ENCODE assay signal across 13 mouse cellular contexts in the genomic region with DNA sequence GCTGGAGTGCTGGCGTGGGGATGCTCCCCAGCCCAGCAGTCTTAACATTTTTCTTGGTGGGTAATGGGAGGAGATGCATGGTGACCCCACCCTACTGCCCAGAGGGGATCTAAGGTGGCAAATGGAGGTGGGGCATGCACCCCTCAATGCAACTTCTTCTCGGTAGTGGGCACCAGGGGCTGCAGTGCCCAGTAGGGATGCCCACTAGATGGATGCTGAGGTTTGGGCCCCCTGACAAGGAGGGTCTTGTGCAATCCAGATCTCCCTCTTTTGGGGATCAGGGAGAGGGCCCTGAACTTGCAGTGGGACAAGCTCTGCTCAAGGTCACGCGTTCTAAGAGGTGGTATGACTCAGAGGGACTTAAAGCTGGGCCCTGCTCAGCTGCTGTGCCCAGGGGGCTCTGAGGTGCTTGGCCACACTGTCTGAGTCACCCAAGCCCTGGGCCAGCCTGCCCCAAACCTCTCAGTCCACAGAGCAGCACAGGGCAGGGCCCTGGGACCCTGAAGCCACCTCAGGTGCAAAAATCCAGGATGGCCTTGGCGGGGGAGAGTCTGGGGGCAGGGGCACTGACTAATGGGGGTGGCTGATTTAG. TPM values are rescaled to one million over a fixed set of nuclear protein-coding genes. Genes with fewer than 3 reads are reported as not detected.
DNase-seq lines count a peak whose midpoint lies in the region; ATAC-seq and TF ChIP-seq lines count a peak whose summit lies in the region.
"Had no signal": no experiment of that assay in that cellular context is flagged by ENCODE, and none has a peak within 500 bp of the region (broad histone marks: within the 10 kb centered on the region; RNA-seq: fewer than 3 reads in every experiment).

No protein-coding gene starts in this region.

- TF ChIP-seq CTCF in cerebellum, adult 2 months (IDR thresholded peaks at IDR 0.05; ENCODE audit: borderline replicate concordance, insufficient read depth, low read depth, low read length), result no peak
- TF ChIP-seq CTCF in C2C12 (IDR thresholded peaks at IDR 0.05; ENCODE audit: control insufficient read depth, insufficient read depth, insufficient read length), result no peak

- H3K27me3 ChIP-seq in cerebellum, adult 2 months (ENCODE audit: control insufficient read depth, insufficient read depth, low read length), result no peaks in the 10 kb centered on the region
- peaks cover 3% of the 10 kb centered on the region for H3K27me3 ChIP-seq in C2C12 (ENCODE audit: control insufficient read depth, insufficient read depth, insufficient read length)
- H3K27me3 ChIP-seq in forebrain, embryonic 15.5 days, result 0 out of 2 replicates have a peak, but pooled peaks cover 3% of the 10 kb centered on the region
- H3K27me3 ChIP-seq in midbrain, embryonic 13.5 days, result peaks cover 33% of the 10 kb centered on the region

- H3K4me2 ChIP-seq in forebrain, embryonic 15.5 days (replicated peaks), result peak overlapping the region; percentile 84
- H3K4me2 ChIP-seq in midbrain, embryonic 13.5 days (replicated peaks), result peak overlapping the region; percentile 77

- no peak for TF ChIP-seq POLR2A in cerebellum, adult 2 months (IDR thresholded peaks at IDR 0.05; ENCODE audit: borderline replicate concordance, insufficient read depth, low read length)

- H3ac ChIP-seq in C2C12 (ENCODE audit: control insufficient read depth, insufficient read length, low read depth), result no peak overlapping the region

- H3K9me3 ChIP-seq in forebrain, embryonic 15.5 days, result no peaks in the 10 kb centered on the region
- no peaks in the 10 kb centered on the region for H3K9me3 ChIP-seq in midbrain, embryonic 13.5 days
- H3K9me3 ChIP-seq: limb, embryonic 15.5 days had no signal

- intact Hi-C loops in left cerebral cortex, postnatal 36 days (cut with DNase I), result no loop called here

- H3K27ac ChIP-seq in cerebellum, adult 2 months (ENCODE audit: insufficient read depth, low read length), result peak overlapping the region; percentile 98
- no peak overlapping the region for H3K27ac ChIP-seq in forebrain, embryonic 15.5 days (replicated peaks)
- H3K27ac ChIP-seq in midbrain, embryonic 13.5 days, result no peak overlapping the region
- H3K27ac ChIP-seq: limb, embryonic 15.5 days had no signal

- H3K36me3 ChIP-seq in C2C12 (ENCODE audit: control insufficient read depth, insufficient read depth), result no peaks in the 10 kb centered on the region
- no peaks in the 10 kb centered on the region for H3K36me3 ChIP-seq in forebrain, embryonic 15.5 days
- H3K36me3 ChIP-seq in midbrain, embryonic 13.5 days, result 0 out of 2 replicates have a peak, but pooled peaks cover 5% of the 10 kb centered on the region
- H3K36me3 ChIP-seq: limb, embryonic 15.5 days had no signal

- WGBS in cerebellum, adult 2 months, result 51% methylated on average over 5 of the region's 5 CpGs
- 71% methylated on average over 5 of the region's 5 CpGs for WGBS in forebrain, embryonic 15.5 days
- WGBS in midbrain, embryonic 13.5 days, result 73% methylated on average over 5 of the region's 5 CpGs

- H3K4me1 ChIP-seq in cerebellum, adult 2 months (ENCODE audit: control insufficient read depth, insufficient read depth, low read length), result peaks cover 74% of the 10 kb centered on the region
- peaks cover 23% of the 10 kb centered on the region for H3K4me1 ChIP-seq in forebrain, embryonic 15.5 days
- peaks cover 16% of the 10 kb centered on the region for H3K4me1 ChIP-seq in midbrain, embryonic 13.5 days (replicated peaks)

- peak in 1 of 2 experiments; percentile 49 for DNase-seq in cerebellum, adult 2 months
- DNase-seq in cerebellum, postnatal 4 days (ENCODE audit: low spot score in 2 of 2), result no peak
- DNase-seq in left cerebral cortex, postnatal 36 days (ENCODE audit: low spot score in 2 of 2), result no peak
- DNase-seq in right cerebral cortex, postnatal 4 days, result no peak
- DNase-seq: B cell, adult 2 months; lung, postnatal 36 days; thymus, postnatal 25 days had no signal

- no peaks in the 10 kb centered on the region for H3K79me2 ChIP-seq in C2C12 (ENCODE audit: control insufficient read depth, insufficient read depth)

- peak overlapping the region; percentile 87 for H3K4me3 ChIP-seq in cerebellum, adult 2 months (replicated peaks; ENCODE audit: insufficient read depth, low read depth, low read length)
- H3K4me3 ChIP-seq in C2C12 (ENCODE audit: insufficient read depth, poor library complexity, severe bottlenecking), result no peak overlapping the region
- peak overlapping the region; percentile 55 for H3K4me3 ChIP-seq in forebrain, embryonic 15.5 days
- peak overlapping the region; percentile 57 for H3K4me3 ChIP-seq in midbrain, embryonic 13.5 days (replicated peaks)

- ATAC-seq in forebrain, embryonic 15.5 days (replicated peaks), result peak; percentile 14; the same call in 1 of the 2 replicates
- peak; percentile 51 for ATAC-seq in midbrain, embryonic 13.5 days
- ATAC-seq in megakaryocyte-erythroid progenitor cell, adult 5-6 weeks (replicated peaks; ENCODE audit: low FRiP score, low TSS enrichment, poor library complexity, severe bottlenecking), result no peak
- ATAC-seq: Patski had no signal

- peak overlapping the region; percentile 78; the same call in 1 of the 2 replicates for H3K9ac ChIP-seq in forebrain, embryonic 15.5 days (replicated peaks)
- peak overlapping the region; percentile 85 for H3K9ac ChIP-seq in midbrain, embryonic 13.5 days (replicated peaks)
- H3K9ac ChIP-seq: limb, embryonic 15.5 days had no signal

- no peaks in the 10 kb centered on the region for H3K79me3 ChIP-seq in C2C12 (ENCODE audit: low read depth)

TF ChIP-seq in C2C12, 6 proteins besides CTCF, POLR2A, EP300 and RAD21:
- peak; percentile 9 for TF ChIP-seq MYOD1 (IDR thresholded peaks at IDR 0.05; ENCODE audit: control insufficient read depth, insufficient read length, low read depth)
- no peak for TF ChIP-seq CEBPB (IDR thresholded peaks at IDR 0.05; ENCODE audit: low read depth)

RNA-seq across cellular contexts. Expression of gene Diras1, which starts 1.0 kb away (rescaled TPM):
- 126 and 136 TPM in 2 replicates for polyA plus RNA-seq in cerebellum, adult 2 months (2012; rRNA removed)
- polyA plus RNA-seq in C2C12 (2012; fragmentation: generic; extraction: Trizol), result 0.28 TPM
- polyA plus RNA-seq in forebrain, embryonic 15.5 days (2015; fragmentation: Nextera tagmentation; extraction: Ambion mirVana), result 32.6 and 36.0 TPM in 2 replicates
- 30.9 and 34.3 TPM in 2 replicates for polyA plus RNA-seq in midbrain, embryonic 13.5 days (2015; fragmentation: Nextera tagmentation; extraction: Ambion mirVana)
- 100 to 1,000 TPM; 102 to 111 TPM for total RNA-seq in left cerebral cortex, postnatal 36 days (2021)
- not detected in 2 replicates for total RNA-seq in megakaryocyte-erythroid progenitor cell, adult 5-6 weeks (2014; fragmentation: Nextera tagmentation)
- not detected in 2 replicates for total RNA-seq in megakaryocyte-erythroid progenitor cell, adult 5-6 weeks (2017)

RNA-seq across cellular contexts. Expression of gene Gng7, which starts 9.7 kb away (rescaled TPM):
- 21.0 and 23.0 TPM in 2 replicates for polyA plus RNA-seq in cerebellum, adult 2 months (2012; rRNA removed)
- polyA plus RNA-seq in C2C12 (2012; fragmentation: generic; extraction: Trizol), result 0.25 TPM
- 30.8 and 32.1 TPM in 2 replicates for polyA plus RNA-seq in forebrain, embryonic 15.5 days (2015; fragmentation: Nextera tagmentation; extraction: Ambion mirVana)
- polyA plus RNA-seq in midbrain, embryonic 13.5 days (2015; fragmentation: Nextera tagmentation; extraction: Ambion mirVana), result 10.4 and 10.9 TPM in 2 replicates
- 100 to 1,000 TPM in 1 of 2 experiments, 10 to 100 TPM in 1; 97.9 to 136 TPM for total RNA-seq in left cerebral cortex, postnatal 36 days (2021)
- total RNA-seq in megakaryocyte-erythroid progenitor cell, adult 5-6 weeks (2014; fragmentation: Nextera tagmentation), result 1.5 and 3.6 TPM in 2 replicates
- 0.14 and 0.46 TPM in 2 replicates for total RNA-seq in megakaryocyte-erythroid progenitor cell, adult 5-6 weeks (2017)

RNA-seq across cellular contexts. Expression of gene Slc39a3, which starts 12.8 kb away (rescaled TPM):
- 75.2 and 77.0 TPM in 2 replicates for polyA plus RNA-seq in cerebellum, adult 2 months (2012; rRNA removed)
- polyA plus RNA-seq in C2C12 (2012; fragmentation: generic; extraction: Trizol), result 11.6 TPM
- 46.3 TPM in 2 replicates for polyA plus RNA-seq in forebrain, embryonic 15.5 days (2015; fragmentation: Nextera tagmentation; extraction: Ambion mirVana)
- polyA plus RNA-seq in midbrain, embryonic 13.5 days (2015; fragmentation: Nextera tagmentation; extraction: Ambion mirVana), result 43.5 and 45.7 TPM in 2 replicates
- total RNA-seq in left cerebral cortex, postnatal 36 days (2021), result 10 to 100 TPM; 66.9 to 74.2 TPM
- 7.0 TPM in 2 replicates for total RNA-seq in megakaryocyte-erythroid progenitor cell, adult 5-6 weeks (2014; fragmentation: Nextera tagmentation)
- total RNA-seq in megakaryocyte-erythroid progenitor cell, adult 5-6 weeks (2017), result 3.4 and 7.2 TPM in 2 replicates

RNA-seq across cellular contexts. Expression of gene Sgta, which starts 35.5 kb away (rescaled TPM):
- 231 and 240 TPM in 2 replicates for polyA plus RNA-seq in cerebellum, adult 2 months (2012; rRNA removed)
- polyA plus RNA-seq in C2C12 (2012; fragmentation: generic; extraction: Trizol), result 154 TPM
- polyA plus RNA-seq in forebrain, embryonic 15.5 days (2015; fragmentation: Nextera tagmentation; extraction: Ambion mirVana), result 316 and 320 TPM in 2 replicates
- polyA plus RNA-seq in midbrain, embryonic 13.5 days (2015; fragmentation: Nextera tagmentation; extraction: Ambion mirVana), result 316 and 322 TPM in 2 replicates
- 100 to 1,000 TPM; 169 to 176 TPM for total RNA-seq in left cerebral cortex, postnatal 36 days (2021)
- 59.4 and 61.4 TPM in 2 replicates for total RNA-seq in megakaryocyte-erythroid progenitor cell, adult 5-6 weeks (2014; fragmentation: Nextera tagmentation)
- total RNA-seq in megakaryocyte-erythroid progenitor cell, adult 5-6 weeks (2017), result 34.2 and 41.6 TPM in 2 replicates

RNA-seq across cellular contexts. Expression of gene Thop1, which starts 45.4 kb away (rescaled TPM):
- 54.7 and 55.3 TPM in 2 replicates for polyA plus RNA-seq in cerebellum, adult 2 months (2012; rRNA removed)
- polyA plus RNA-seq in C2C12 (2012; fragmentation: generic; extraction: Trizol), result 67.3 TPM
- 60.0 and 61.7 TPM in 2 replicates for polyA plus RNA-seq in forebrain, embryonic 15.5 days (2015; fragmentation: Nextera tagmentation; extraction: Ambion mirVana)
- polyA plus RNA-seq in midbrain, embryonic 13.5 days (2015; fragmentation: Nextera tagmentation; extraction: Ambion mirVana), result 44.9 and 48.5 TPM in 2 replicates
- 10 to 100 TPM; 47.0 to 49.8 TPM for total RNA-seq in left cerebral cortex, postnatal 36 days (2021)
- total RNA-seq in megakaryocyte-erythroid progenitor cell, adult 5-6 weeks (2014; fragmentation: Nextera tagmentation), result 40.7 and 52.0 TPM in 2 replicates
- 46.0 and 58.3 TPM in 2 replicates for total RNA-seq in megakaryocyte-erythroid progenitor cell, adult 5-6 weeks (2017)

Comparison
In these comparisons a context has a peak if more than half of its experiments do, and no peak if none do; other contexts are left out.
1. RNA of gene Diras1, which starts 1.0 kb away (polyA plus RNA-seq): 126 to 136 TPM in cerebellum, adult 2 months, 32.6 to 36.0 TPM in forebrain, embryonic 15.5 days and 30.9 to 34.3 TPM in midbrain, embryonic 13.5 days; 0.28 TPM in C2C12 (single experiment); every median in the first group is over 10 times any median in the second.